Mouse (Mus musculus) adrenal gland, adult 2 months (tissue): Measurements from ENCODE around the gene Zdhhc22. TPM values are rescaled to one million over a fixed set of nuclear protein-coding genes. Genes with fewer than 3 reads are reported as not detected.
A peak's percentile ranks its signal among the peaks of the same experiment; 100 is the strongest.

Experiments used
- DNase-seq: peaks from one replicate; pipeline ENCODE4 v3.0.0; 2021
- polyA plus RNA-seq: library from polyadenylated mRNA; depleted of rRNA; stranded (reverse); fragments of >200 nt; gene quantifications from 2 replicates; pipeline ENCODE4 v1.2.3, GENCODE M21; 2012
- total RNA-seq, 2 experiments: library from RNA; stranded (reverse); gene quantifications; 2 replicates each; pipeline ENCODE4 v1.2.3; 2021

The Zdhhc22 gene
- total and polyA plus RNA-seq, 3 experiments: 1.2 to 3.1 (median 1.4) TPM

DNA sequence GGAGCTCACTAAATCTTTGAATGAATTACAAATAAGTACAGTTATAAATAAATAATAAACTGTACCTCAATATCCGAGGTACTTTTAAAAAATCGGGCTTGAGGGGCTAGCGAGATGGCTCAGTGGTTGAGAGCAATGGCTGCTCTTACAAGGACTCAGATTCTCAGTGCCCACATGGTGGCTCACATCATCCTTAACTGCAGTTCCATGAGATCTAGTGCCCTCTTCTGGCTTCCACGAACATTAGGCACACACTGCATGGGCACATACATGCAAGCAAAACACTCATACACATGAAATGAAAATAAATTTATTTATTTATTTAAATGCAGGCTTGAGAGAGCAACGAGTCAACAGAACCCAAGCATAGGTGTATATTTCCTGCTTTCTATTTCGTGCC, 5.7 kb upstream of the Zdhhc22 start:
- no peak for DNase-seq

DNA sequence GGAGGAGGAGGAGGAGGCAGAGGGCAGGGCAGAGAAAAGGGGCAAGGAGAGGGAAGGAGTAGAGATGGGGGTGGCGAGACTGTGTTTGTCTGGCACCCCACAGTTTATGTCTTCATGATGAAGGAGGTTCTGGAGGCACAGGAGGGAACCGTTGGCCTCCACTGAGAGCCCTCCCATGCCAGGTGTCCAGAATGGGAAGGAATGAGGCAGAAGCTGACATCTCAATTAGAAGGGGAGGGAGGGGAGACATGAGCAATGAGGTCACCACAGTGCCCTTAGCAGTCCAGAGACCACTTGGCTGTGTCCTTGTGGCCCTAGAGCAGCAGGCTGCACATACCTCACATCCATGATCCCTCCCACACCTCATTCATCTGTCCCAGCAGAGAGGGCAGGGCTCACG, 4.5 kb upstream of the Zdhhc22 start:
- DNase-seq: no peak

DNA sequence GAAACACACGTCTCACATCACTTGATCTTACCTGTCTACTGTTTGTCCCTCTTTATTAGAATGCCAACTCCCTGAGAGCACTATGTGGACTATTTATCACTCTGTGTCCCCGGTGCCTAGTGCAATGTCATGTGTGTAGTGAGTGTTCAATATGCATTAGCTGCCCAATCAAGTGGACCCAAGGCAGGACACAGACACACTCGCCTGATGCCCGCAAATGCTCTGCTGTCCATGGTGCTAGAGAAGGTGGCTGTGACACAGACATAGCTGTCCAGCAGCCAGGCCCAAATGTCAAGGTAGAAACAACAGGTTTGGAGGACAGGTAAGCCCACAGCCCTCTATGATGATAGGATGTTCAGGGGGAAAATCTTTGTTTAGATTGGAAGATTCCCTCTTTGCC, 3.9 kb upstream of the Zdhhc22 start:
- DNase-seq: no peak

DNA sequence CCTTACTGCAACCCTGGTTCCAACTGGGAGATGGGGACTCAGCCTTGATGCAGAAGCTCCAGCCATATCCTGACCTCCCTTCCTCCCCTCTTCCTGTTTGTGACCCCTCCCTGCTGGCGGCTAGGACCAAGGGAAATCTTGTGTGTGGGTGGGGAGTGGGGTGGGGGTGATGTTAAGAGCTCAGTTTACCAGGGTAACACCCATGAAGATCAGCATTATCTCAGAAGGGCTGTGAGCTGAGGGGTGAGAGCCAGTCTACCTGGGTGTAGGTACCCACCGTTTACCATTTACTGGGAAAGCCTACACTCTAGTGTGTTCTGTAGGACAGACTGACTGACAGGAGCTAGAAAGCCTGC, 503 bp upstream of the Zdhhc22 start:
- DNase-seq: no peak

DNA sequence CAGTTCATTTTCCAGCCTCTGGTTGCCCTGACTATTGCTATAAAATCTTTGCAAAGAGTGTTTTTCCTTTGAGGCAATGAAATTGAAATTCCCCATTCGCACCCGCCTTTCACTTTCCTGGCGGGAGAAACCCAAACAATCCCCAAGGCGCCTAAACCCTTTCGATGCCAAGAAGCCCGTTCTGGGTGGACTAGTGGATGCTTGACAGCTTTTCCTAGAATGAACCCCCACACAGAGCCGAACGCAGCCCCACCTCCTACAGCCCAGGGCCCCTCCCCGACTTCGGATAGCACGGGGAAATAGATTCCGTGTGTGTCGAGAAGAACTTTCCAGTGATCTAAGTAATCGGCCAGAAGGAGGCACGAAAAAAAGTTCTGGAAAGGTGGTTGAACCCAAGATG, 852 bp downstream of the Zdhhc22 start:
- DNase-seq: no peak

DNA sequence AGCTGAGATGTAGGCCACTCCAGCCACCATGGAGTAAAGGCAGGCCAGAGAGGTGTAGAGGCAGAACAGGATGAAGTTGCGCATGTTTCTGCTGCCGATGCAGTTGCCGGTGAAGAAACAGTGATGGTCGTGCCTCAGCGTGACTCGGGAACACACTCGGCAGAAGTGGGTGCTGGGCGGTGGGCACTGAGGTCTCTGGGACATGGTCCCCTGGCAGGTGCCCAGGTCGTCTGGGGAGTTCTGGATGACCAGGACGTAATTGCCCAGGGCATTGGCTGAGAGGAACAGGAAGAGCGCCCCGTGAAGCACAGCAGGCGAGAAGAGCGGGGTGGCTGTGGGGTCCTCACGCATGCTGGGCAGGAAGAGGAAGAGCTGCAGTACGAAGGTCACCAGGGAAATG, 2.0 kb downstream of the Zdhhc22 start:
- no peak for DNase-seq

DNA sequence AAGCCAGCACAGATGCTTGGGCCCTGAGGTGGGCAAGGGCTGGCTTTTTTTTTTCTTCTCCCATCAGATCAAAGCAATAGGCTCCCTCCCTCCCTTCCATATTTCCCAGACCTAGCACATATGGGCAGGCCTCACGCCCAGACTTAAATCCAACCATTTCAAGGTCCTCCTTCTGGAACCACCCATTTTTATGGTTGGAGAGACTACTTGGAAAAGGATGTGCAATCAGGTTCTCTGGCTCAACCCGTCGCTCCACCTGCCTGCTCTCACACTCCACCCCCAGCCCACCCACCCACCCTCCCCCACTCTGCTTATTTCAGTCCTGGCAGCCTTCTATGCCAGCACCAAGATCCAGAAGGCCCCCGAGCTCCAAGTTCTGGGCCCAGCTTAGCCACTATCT, 3.7 kb downstream of the Zdhhc22 start:
- no peak for DNase-seq

DNA sequence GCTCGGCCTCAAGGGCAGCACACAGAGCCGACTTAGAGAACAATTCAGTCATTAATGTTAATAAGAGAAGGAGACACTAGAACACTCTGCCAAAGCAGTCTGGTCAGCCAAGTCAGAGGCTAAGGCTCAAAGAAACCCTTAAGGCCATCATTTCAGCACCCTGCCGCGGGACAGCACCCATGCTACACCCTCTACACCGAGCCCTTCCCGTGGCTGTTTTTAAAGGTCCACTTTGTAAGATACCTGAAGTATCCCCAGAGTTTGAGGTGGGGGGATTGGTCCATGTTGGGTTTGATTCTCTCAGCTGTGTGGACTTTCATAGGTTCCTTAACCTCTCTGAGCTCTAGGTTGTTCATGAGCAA, 6.1 kb downstream of the Zdhhc22 start:
- DNase-seq: peak; percentile 51

DNA sequence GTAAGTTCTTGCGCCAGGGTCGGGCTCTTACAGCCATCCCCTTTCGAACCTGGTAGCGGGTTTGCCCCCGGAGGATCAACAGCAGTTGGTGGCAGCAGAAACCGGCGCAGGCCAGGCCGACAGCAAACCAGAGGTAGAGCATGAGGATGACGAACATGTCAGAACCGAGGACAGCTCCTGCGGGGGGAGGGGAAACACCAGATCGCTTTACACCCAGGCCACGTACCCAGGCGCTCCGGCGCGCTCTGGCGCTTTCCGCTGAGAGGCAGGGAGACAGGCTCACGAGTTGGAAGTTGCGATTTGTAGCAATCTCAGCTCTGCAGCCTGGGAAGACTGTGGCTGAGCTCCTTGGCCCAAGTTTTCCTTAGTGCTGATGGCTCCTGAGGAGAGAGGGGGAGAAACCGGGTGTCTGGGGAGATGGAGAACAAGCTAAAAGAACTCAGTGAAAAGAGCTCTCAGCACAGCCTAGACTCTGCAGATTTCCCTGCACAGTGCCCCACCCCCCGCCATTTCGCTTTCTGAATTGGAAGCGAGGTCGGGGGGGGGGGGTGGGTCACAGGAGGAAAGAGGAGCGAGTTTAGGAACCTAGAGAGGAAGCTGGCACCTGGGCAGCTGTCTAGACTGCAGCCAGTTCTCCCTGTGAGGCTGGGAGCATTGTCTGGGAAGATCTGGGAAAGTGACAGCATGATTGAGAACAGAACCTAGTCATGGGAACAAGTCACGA, 6.6 kb downstream of the Zdhhc22 start:
- DNase-seq: peak; percentile 63

DNA sequence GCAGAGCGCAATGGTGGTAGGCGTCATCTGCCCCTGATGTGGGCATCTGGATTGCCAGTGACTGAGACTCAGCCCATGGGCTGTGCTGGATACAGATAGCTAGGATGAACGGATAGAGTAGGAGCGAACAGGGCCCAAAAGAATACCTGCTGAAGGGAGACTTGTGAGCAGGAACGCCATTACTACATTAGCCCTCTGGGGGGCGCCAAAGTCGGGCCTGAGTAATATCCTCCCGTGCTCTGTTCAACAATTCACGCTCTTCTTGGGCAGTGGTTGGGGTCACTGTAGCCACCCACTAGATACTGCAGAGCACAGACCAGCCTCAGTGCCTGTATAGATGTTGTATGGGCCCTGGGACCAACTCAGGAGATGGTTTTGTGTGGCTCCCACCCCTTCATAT, 9.1 kb downstream of the Zdhhc22 start:
- no peak for DNase-seq

DNA sequence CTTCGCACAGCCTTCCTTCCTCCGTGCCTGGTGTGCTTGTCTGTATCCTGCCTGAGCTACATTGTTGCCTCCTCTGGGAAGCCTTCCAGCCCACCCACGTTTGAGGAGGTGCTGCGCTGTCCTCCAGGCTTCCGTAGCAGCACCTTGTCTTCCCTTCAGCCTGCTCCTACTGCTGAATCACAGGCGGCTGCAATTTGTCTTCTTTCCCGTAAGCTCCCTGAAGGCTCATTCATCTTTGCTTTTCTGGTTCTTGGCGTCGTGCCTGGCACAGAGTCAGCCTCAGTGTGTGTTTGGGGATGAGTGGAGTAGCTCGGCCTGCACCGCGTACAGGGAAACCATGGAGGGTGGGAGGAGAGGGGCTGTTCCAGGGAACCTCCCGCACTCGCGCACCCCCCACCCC, 12.4 kb downstream of the Zdhhc22 start:
- DNase-seq: peak; percentile 89

DNA sequence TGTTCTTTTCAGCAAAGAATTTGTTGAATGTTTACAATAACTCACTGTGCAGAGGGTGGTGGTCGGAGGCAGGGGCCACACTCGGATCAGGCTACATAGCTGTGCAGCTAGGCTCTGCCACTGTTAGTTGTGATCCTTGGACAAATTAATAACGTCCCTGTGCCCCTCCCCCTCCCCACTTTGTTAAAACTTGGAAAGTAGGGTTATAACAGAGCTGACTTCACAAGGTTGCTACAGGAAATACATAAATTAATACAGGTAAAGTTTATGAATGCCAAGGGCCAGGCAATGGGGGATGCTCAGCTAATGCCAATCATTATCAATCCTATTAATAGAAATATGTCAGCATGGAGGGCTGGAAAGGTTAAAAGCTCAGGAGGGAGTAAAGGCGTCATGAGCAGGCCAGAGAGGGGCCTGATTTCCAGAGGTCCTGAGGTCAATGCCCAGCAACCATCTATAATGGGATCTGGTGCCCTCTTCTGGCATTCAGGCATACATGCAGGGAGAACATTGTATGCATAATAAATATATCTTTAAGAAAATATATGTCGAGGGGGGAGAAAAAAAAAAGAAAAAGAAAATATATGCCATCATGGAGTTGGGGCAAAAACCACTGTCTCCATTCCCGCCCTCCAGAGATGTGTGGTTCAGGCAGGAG, 13.6 kb downstream of the Zdhhc22 start:
- DNase-seq: no peak

DNA sequence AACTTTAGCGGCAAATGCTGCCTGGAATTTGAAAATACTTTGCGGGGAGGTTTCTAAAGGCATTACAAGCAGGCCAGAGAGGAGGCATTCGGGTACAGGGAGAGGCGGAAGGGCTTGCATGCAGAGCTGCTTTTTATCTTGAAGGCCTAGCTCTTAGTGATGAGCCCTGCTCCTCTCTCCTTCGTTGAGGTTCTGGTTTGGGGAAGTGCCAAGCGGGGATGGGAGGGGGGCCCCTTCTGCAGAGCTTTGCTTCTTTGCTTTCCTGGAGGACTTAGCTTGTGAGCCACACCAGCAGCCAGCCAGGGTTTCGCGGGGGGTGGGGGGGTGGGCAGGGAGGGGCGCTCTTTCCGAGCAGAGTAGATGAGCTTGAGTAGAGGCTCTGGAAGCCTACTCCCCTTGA, 14.5 kb downstream of the Zdhhc22 start:
- DNase-seq: no peak

DNA sequence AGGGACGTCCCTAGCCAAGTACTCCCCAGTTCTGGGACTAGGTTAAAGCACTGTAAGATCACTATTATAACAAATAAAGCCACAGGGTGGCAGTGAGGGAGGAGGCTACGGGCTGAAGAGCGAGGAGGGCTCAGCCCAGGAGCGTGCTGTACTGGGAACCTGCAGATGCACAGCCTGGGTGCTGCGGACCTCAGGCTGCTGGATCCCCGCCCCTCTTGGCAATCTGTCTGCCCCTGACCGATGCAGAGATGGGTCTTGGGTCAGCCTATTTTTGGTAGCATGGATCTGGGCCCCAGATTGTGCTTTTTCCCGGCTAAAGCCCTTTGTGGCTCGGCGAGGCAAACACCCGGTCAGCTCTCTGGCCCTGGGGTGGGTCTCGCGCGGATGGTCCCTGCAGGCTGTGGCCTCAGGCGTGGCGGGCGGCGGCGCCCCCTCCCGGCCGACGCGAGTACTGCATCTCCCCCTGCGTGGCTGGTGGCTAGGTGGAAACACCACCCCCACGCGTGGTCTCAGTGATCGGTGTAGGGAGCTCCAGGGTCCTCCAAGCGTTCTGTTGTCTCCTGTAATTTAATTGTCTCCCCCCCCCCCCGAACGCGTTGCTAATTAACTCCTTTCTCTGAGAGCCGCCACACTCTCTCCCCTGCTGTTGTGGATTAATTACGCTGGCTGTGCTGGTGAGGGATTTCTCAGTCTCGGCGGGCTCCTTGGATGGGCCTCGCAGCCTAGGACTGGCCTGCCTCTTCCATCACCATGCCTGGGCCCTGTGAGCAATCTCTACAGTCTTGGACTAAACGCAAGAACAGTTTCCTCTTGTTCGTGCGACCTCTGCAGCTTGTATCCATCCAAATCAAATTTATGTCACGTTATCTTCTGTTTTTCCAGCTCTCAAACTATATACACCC, 15.6 kb downstream of the Zdhhc22 start:
- DNase-seq: peak; percentile 65

DNA sequence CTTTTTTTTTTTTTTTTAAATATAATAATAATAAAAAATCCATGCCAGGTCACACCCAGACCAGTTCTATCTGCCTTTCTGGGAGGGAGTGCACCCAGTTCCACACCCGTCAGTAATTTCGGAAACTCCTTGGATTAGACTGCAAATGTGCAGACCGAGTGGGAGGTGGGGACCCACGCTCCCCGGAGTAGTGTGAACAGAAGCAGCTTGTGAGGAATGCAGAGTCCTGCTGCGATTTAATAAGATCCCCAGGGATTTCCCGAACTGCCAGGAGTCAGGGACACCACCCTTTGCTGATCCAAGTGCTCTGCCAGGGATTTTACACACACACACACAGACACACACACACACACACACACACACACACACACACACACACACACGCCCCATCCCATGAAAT, 16.5 kb downstream of the Zdhhc22 start:
- no peak for DNase-seq

DNA sequence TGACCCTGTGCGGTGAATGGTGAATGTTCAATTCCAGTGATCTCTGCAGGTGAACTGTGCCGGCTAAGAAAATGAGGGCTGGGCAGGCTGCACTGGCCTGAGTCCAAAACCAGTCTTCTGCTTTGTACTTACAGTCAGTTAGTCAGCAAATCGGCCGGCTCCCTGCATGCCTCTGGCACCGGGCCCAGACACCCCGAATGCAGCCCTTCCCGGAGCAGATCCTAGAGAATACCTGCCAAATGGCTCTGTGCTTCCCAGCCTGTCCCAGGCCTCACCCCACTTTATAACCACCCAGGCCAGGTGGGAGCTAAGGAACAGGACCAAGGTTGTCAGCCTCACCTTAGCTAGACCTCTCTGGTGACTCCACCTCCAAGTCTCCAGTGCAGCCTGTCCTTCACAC, 17.0 kb downstream of the Zdhhc22 start:
- peak; percentile 81 for DNase-seq

DNA sequence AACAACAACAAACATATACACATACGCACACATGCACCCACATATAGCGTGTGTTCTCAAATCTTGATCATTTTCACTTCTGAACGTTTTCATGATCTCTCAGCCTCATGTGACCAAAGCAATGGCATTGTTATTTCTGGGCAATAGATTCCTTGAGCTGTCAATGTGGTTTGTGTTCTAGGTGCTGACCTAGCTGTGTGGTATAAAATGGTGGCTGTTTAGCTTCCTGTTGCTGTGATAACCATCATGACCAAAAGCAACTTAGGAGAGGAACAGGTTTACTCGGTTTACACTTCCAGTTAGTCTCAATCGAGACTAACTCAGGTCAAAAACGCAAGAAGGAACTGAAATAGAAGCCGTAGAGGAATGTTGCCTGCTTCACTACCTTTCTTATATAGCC, 19.1 kb downstream of the Zdhhc22 start:
- DNase-seq: no peak

DNA sequence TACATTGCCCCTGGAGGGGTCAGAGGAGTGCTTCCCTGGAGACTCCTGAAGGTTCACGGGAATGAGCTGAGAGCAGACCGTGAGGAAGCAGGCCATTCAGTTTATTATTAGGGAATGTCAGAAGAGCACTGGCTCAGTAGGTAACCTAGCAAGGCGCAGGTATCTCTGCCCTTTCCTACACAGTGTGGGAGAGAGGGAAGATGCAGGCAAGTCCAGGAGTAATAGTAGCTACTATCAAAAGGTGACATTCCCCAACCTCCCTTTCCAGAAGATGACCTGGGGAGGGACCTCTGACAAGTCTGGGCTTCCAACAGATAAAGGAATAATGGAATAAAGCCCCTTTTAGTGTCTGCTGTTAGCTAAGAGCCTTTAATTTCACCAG, 21.0 kb downstream of the Zdhhc22 start:
- no peak for DNase-seq

DNA sequence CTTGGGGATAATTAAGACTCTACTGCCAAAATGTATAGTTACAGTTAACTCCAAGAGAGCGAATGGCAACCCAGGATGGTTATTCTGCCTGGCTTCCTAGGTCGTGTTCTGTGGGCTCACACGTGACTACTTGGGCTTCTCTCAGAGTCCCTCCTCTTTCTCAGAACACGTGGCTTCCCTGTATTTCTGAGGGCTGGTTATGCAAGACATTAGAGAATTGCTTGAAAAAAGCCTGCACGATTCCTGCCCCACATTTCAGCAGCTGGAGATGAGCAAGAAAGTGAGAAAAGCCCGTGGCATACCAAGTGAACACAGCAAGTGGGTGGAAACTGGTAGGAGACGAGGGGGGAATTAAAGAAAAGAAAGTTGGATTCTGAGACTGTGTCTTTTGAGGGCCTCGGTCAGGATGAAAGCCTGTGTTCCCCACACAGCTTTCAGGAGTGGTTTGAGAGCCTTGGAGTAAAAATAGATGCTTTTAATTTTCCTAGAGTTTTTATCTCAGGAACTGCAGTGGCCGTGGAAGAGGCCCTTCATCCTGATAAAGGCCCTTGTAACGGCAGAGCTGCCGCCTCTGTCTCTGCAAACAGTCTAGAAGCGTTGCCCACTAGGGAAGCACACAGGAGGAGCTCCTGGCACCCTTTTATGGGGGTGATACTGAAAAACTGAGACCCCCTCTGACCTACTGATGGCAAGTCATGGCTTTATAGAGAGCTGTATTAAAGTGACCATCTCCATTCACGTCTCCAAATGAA, 21.6 kb downstream of the Zdhhc22 start:
- no peak for DNase-seq

DNA sequence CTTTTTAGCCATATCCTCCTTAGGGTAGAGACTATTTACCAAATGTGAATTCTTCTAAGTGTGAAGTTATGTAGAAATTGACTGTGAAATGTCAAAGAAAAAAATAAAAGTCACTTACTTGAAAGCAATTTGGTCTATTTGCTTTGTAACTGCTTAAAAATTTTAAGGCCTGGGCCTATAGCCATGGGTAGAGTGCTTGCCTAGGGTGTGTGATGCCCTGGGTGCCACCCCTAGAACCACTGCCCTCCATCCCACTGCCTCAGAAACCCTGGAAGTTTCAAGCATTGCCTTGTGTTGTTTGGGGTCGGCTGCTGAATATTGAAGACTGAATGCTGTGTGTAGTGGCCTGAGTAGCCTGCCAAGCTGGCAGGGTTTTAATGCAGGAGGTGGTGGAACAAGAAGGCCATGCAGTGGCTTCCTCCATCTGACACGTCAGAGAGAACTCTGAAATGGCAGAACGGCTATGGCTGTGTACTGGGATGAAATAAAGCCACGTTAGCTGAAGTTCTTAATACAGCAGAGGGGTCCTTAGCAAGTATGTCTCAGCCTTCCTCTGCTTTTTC, 24.9 kb downstream of the Zdhhc22 start:
- no peak for DNase-seq

DNA sequence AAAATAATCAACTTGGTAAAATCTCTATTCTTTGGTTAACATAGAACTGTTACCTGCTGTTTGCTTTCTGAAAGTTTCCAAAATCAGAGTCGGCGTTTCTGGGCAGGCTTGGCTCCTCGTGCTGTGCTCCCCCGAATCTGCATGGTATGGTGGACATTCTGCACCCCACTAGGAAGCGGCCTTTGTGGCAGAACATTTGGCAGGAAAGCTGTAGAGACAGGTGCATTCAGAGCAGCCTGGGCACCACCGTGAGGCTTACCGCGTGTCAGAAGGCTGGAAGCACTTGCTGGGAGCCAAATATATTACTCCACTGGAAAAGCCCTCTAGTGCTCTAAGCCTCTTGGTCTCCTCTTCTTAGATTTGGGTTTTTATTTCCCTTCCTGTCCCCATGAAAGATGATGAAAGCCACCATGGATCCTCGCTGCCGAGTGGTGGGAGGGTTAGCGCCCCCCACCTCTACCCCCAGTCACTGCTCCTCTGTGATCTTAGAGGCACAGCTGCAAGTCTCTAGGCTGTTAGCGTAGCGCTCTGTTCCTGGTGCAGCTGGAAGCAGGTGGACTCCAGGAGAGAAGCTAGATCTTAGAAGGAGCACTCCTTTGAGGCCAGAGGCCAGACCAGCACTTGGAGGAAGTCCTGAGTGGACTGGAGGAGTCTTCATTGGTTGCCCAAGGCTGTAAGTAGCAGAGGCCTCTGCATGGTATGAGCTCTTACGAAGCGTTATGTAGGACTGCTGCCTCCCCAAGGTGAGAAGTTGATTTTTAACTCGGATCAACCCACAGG, 25.8 kb downstream of the Zdhhc22 start:
- no peak for DNase-seq
